ENCODE assay signal across 18 mouse cellular contexts in genomic region chr1:191369140-191369539, GRCm38 (mm10). TPM values are rescaled to one million over a fixed set of nuclear protein-coding genes. Genes with fewer than 3 reads are reported as not detected.
"Had no signal": no experiment of that assay in that cellular context is flagged by ENCODE, and none has a peak within 500 bp of the region (broad histone marks: within the 10 kb centered on the region; RNA-seq: fewer than 3 reads in every experiment).

No protein-coding gene starts in this region.

- H3K36me3 ChIP-seq: midbrain, embryonic 13.5 days; midbrain, embryonic 15.5 days had no signal

- H3K9me3 ChIP-seq: lung, embryonic 15.5 days; megakaryocyte, embryonic 14.5 days; midbrain, embryonic 13.5 days; midbrain, embryonic 15.5 days; neural tube, embryonic 12.5 days had no signal

- ATAC-seq: lung, postnatal 0 days; midbrain, embryonic 13.5 days; midbrain, embryonic 15.5 days had no signal

- H3K27me3 ChIP-seq: lung, embryonic 15.5 days; megakaryocyte, embryonic 14.5 days; midbrain, embryonic 13.5 days; midbrain, embryonic 15.5 days; neural tube, embryonic 12.5 days had no signal

- H3K4me2 ChIP-seq: lung, embryonic 15.5 days; midbrain, embryonic 11.5 days; midbrain, embryonic 13.5 days; midbrain, embryonic 15.5 days; neural tube, embryonic 12.5 days had no signal

- H3K4me3 ChIP-seq: lung, embryonic 15.5 days; megakaryocyte, embryonic 14.5 days; midbrain, embryonic 13.5 days; midbrain, embryonic 15.5 days; neural tube, embryonic 12.5 days had no signal

- H3K4me1 ChIP-seq: lung, embryonic 15.5 days; midbrain, embryonic 13.5 days; midbrain, embryonic 15.5 days; neural tube, embryonic 12.5 days had no signal

- H3K27ac ChIP-seq: lung, embryonic 15.5 days; macrophage; midbrain, embryonic 13.5 days; midbrain, embryonic 15.5 days; neural tube, embryonic 12.5 days had no signal

- H3K9ac ChIP-seq: lung, embryonic 15.5 days; midbrain, embryonic 13.5 days; midbrain, embryonic 15.5 days; neural tube, embryonic 12.5 days had no signal

- DNase-seq: lung, adult 2 months; lung, postnatal 14 days; lung, postnatal 36 days; right cerebral cortex, postnatal 25 days; right cerebral cortex, postnatal 4 days; spleen, adult 18-20 months; thymus, adult 18-20 months; thymus, postnatal 14 days; thymus, postnatal 36 days had no signal

RNA-seq across cellular contexts. Expression of gene Nenf, which starts 51.1 kb away (rescaled TPM):
- total RNA-seq: neutrophil, adult 5-6 weeks had no signal
